Mouse (Mus musculus): ENCODE measurements around the gene Ubxn10.

Gene Ubxn10

GRCm38 (mm10) chr4:138702528-138702927 lies 34.4 kb downstream of the Ubxn10 start:
- in situ Hi-C loops (cut with MseI, MboI) = loop anchor here (5.0 kb wide), 2 partner anchors 250 to 255 kb away; partner anchors contain the start of gene Camk2n1 (in 1 of the 2)

GRCm38 (mm10) chr4:138702031-138702430 lies 34.9 kb downstream of the Ubxn10 start:
- in situ Hi-C loops (cut with MseI, MboI) = loop anchor here (5.0 kb wide), 2 partner anchors 250 to 255 kb away; partner anchors contain the start of gene Camk2n1 (in 1 of the 2)

GRCm38 (mm10) chr4:138701111-138701510 lies 35.9 kb downstream of the Ubxn10 start:
- in situ Hi-C loops (cut with MseI, MboI) = loop anchor here (5.0 kb wide), 2 partner anchors 249 to 254 kb away; partner anchors contain the start of gene Camk2n1 (in 1 of the 2)

- in situ Hi-C loops (cut with MseI, MboI) = loop anchor here (5.0 kb wide), 2 partner anchors 248 to 253 kb away; partner anchors contain the start of gene Camk2n1 (in 1 of the 2)
Observed at GRCm38 (mm10) chr4:138700184-138700982, 36.6 kb downstream of the Ubxn10 start.

GRCm38 (mm10) chr4:138698296-138698695 lies 38.7 kb downstream of the Ubxn10 start:
- in situ Hi-C loops (cut with MseI, MboI) = no loop called here

- in situ Hi-C loops (cut with MseI, MboI) = no loop called here
Observed at GRCm38 (mm10) chr4:138697166-138697860, 39.7 kb downstream of the Ubxn10 start.

GRCm38 (mm10) chr4:138696720-138697119 lies 40.2 kb downstream of the Ubxn10 start:
- in situ Hi-C loops (cut with MseI, MboI) = no loop called here

- in situ Hi-C loops (cut with MseI, MboI) = no loop called here
Observed at GRCm38 (mm10) chr4:138693043-138693692, 43.8 kb downstream of the Ubxn10 start.

GRCm38 (mm10) chr4:138691443-138692181 lies 45.4 kb downstream of the Ubxn10 start:
- in situ Hi-C loops (cut with MseI, MboI) = no loop called here

GRCm38 (mm10) chr4:138690561-138690960 lies 46.4 kb downstream of the Ubxn10 start:
- in situ Hi-C loops (cut with MseI, MboI) = no loop called here

GRCm38 (mm10) chr4:138689094-138689512 lies 47.9 kb downstream of the Ubxn10 start:
- in situ Hi-C loops (cut with MseI, MboI) = no loop called here

GRCm38 (mm10) chr4:138685813-138686212 lies 51.2 kb downstream of the Ubxn10 start:
- in situ Hi-C loops (cut with MseI, MboI) = no loop called here

- in situ Hi-C loops (cut with MseI, MboI) = no loop called here
Observed at GRCm38 (mm10) chr4:138682760-138683159, 54.2 kb downstream of the Ubxn10 start.

- in situ Hi-C loops (cut with MseI, MboI) = no loop called here
Observed at GRCm38 (mm10) chr4:138680124-138680523, 56.8 kb downstream of the Ubxn10 start.

GRCm38 (mm10) chr4:138677579-138677978 lies 59.4 kb downstream of the Ubxn10 start:
- in situ Hi-C loops (cut with MseI, MboI) = no loop called here

- in situ Hi-C loops (cut with MseI, MboI) = no loop called here
Observed at GRCm38 (mm10) chr4:138676480-138676879, 60.5 kb downstream of the Ubxn10 start.

- in situ Hi-C loops (cut with MseI, MboI) = no loop called here
Observed at GRCm38 (mm10) chr4:138672160-138672559, 64.8 kb downstream of the Ubxn10 start.

- in situ Hi-C loops (cut with MseI, MboI) = no loop called here
Observed at GRCm38 (mm10) chr4:138670093-138670889, 66.7 kb downstream of the Ubxn10 start.

- in situ Hi-C loops (cut with MseI, MboI) = no loop called here
Observed at GRCm38 (mm10) chr4:138666521-138666920, 70.4 kb downstream of the Ubxn10 start.

GRCm38 (mm10) chr4:138659936-138660602 lies 76.9 kb downstream of the Ubxn10 start:
- in situ Hi-C loops (cut with MseI, MboI) = no loop called here
